Mouse (Mus musculus): ENCODE measurements around the gene Kalrn.
A peak's percentile ranks its signal among the peaks of the same experiment; 100 is the strongest.
"Not testable (repeated sequence)": the region's sequence is repeated elsewhere in the genome, so short reads cannot be mapped to it uniquely, and the experiment has no call there.

The Kalrn gene

DNA sequence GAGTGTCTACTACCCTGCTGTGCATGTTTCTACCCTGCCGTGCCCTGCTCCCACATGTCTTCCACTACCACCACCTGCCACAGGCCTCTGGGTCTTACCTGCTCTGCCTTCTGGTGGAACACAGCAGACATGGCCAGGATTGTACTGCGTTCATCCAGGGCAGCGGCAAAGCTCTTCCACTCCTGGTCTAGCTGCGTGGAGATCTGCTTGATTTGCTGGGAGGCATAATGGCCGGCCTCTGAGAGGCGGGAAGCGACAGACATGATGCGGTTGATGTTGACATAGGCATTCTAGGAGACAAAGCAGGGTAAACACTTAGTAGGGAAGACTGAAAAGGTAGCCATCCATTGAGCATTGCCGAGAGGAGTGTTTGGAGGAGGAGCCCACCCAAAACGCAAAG is 259.3 kb downstream of the Kalrn start:
- DNase-seq (ENCODE audit: low read depth, low spot score), result no peak

DNA sequence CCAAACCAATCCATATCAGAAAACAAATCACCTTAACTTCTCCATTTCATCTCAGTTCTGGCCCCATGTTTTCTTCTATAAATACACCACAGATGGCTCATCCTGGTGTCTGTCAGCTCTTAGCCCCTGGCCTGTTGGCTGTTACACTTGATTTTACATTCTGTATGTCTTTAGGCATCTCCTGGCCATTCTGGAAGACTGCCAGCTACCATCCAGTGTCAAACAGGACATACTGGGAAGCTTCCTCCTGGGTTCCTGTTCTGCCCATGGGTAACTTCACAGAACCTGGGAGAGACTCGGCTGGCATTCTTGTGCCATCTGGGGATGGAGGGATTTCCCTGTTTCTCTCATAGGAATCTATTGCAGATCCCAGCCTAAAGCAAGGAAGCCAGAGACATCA is 261.8 kb downstream of the Kalrn start:
- DNase-seq (ENCODE audit: low read depth, low spot score), result no peak

- DNase-seq (ENCODE audit: low read depth, low spot score), result no peak
Observed at GRCm38 (mm10) chr16:34310363-34310762, 263.0 kb downstream of the Kalrn start.

DNA sequence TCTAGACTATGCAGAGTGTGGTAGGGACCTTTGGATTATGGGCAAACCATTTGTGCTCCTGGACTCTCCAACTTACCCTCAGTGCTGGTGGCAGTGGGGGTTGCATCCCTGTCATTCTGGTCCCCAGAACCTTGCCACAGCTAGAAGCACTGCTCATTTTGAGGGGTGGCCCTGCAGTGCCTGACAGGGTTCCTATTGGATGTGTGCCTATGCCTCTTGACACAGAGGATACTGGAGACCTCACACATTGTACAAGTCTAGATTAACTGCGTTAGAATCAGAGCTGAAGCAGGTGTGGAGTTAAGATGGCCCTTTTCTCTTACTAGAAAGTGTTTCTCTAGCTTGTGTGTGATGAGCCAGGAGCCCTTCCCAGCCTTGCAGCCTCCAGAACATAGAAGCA is 265.0 kb downstream of the Kalrn start:
- DNase-seq (ENCODE audit: low read depth, low spot score), result no peak

DNA sequence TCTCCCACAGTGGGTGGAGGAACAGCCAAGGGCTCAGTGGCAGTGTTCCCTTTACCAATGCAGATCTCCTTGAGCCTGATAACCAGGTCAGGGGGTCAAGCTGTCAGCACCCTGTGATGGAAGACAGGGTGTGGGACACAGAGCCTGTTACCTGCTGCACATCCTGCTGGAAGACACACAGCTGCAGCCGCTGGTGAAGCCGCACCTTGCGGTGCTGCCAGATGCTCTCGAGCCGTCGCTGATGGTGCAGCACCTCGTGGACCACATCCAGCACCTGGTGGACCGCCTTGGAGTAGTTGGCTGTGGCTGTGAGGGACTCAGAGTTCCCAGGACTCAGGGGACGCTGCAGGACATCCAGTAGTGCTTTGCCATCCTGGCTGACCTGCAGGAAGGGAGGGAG is 265.9 kb downstream of the Kalrn start:
- DNase-seq (ENCODE audit: low read depth, low spot score), result no peak

DNA sequence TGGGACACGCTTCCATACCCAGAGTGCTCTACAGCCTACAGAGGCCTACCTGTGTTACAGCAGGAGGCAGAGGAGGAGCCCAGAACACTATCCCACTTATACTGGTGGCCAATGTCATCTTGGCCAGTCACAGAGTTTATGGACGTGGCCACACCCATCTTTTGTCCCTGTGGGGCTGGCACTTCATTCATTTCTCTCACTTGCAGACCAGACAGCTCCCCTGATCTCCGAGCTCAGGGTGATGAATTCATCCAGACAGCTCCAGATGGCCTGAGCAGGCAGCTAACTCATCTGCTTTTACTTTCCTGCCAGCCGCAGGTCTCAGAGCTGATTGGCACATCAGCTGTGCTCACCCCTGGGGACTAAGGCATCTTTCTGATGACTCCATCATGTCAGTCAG is 267.7 kb downstream of the Kalrn start:
- DNase-seq (ENCODE audit: low read depth, low spot score), result no peak

GRCm38 (mm10) chr16:34303818-34304217 is 269.5 kb downstream of the Kalrn start:
- DNase-seq (ENCODE audit: low read depth, low spot score), result not testable (repeated sequence)

GRCm38 (mm10) chr16:34302503-34302902 is 270.8 kb downstream of the Kalrn start:
- DNase-seq (ENCODE audit: low read depth, low spot score), result no peak

- no peak for DNase-seq (ENCODE audit: low read depth, low spot score)
Observed at GRCm38 (mm10) chr16:34302063-34302462, 271.3 kb downstream of the Kalrn start.

DNA sequence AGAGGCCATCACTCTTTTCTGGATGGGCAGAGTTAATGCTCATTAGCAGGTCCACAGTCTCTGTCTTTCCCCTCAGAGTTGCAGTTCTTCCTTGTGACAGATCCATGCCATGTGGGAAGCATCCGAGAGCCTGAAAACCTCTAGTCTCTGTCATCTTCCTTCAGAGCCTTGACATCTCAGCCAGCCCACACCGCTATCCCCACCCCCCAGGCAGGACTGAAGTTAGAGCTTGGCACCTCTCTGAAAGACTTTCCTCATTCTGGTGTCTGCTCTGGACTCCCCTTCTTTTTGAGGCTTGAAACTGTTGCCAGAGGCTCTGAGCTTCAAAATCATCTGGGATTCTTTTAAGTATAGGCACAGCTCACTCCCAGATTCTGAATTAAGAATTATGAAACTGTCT is 274.1 kb downstream of the Kalrn start:
- no peak for DNase-seq (ENCODE audit: low read depth, low spot score)

DNA sequence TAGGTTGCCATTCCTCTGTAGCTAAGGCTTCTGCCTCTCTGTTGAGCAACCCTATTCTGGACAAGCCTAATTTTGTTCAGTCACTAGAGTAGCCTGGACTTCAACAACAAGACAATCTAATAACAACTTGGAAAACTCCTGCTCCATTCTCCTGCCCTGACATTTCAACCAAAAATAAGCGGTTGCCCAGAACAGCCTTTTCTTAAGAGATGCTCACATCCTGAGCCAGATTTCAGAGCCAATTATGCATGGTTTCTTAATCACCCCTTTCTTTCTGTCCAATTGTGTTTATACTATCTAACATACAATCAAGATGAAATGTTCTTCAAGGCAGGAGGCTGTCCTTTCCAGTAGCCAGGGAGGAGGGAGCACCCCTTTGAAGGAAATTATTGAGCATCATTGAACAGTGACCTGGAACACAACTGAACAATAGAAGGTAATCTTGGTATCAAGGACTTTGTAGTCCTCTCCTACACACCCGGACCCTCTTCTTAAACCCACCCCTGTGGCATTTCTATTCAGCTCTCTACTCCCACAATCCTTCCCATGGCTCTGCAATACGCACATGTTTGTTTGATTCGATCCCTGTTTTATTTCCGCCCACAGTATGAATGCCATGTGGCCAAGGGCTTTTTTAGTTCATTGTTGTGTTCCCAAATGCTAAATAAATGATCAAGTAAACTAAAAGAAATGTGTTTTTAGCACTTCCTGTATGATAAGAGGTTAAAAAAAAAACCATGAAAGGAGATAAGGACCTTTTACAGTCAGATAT is 275.2 kb downstream of the Kalrn start:
- DNase-seq (ENCODE audit: low read depth, low spot score), result no peak

- no peak for DNase-seq (ENCODE audit: low read depth, low spot score)
Observed at GRCm38 (mm10) chr16:34294568-34294967, 278.8 kb downstream of the Kalrn start.

DNA sequence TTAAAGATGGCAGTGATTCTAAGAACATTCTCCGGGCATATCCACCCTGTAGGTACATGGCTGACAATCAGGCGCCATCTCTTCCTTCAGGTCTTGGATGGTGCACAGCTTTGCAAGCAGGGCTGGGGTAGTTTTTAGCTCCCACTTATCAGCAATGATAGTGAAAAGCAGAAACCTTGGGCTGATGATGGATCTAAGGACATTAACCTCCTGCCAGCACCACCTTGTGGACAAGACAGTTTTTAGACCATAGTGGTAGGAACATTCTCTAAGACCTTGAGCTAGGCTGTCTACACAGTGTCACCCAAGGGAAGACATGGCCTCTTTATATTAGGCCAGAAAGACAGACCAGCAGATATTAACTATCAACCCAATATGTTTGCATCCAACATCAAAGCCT is 279.7 kb downstream of the Kalrn start:
- no peak for DNase-seq (ENCODE audit: low read depth, low spot score)

DNA sequence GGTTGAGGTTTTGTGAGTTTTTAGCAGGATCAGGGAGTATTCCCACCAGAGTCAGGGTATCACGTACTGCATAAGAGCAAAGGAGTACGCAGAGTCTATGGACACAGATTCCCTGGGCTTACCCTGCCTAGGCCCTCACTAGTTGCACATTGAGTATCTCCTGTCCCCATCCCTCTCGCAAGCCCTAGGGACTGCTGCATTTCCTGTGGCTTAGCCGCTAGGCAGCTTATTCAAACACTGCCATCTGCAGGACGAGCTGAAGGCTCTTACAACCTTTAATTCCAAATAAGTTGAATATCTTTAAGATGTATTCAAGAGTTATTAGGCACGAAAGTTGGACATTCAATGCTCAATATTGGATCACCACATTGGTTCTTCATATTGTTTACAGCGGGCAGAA is 283.7 kb downstream of the Kalrn start:
- no peak for DNase-seq (ENCODE audit: low read depth, low spot score)

DNA sequence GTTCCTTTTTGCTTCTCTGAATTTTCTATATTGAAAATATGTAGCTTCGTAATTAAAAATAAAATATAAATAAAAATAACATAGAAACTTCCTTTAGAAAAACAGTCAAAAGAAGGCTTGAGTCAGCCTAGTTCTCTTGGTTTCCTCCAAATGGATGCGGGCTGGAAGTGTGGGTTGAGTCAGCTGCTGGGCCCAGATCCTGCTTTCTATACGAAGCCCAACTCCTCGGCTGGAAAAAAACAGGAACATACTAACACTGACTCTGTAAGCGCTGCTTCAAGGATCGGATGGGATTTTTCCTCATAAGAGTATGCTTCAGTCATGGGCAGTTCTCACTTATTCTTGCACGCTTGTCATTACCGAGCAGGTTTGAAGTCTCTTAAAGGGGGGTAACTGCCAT is 291.3 kb downstream of the Kalrn start:
- DNase-seq (ENCODE audit: low read depth, low spot score), result no peak

DNA sequence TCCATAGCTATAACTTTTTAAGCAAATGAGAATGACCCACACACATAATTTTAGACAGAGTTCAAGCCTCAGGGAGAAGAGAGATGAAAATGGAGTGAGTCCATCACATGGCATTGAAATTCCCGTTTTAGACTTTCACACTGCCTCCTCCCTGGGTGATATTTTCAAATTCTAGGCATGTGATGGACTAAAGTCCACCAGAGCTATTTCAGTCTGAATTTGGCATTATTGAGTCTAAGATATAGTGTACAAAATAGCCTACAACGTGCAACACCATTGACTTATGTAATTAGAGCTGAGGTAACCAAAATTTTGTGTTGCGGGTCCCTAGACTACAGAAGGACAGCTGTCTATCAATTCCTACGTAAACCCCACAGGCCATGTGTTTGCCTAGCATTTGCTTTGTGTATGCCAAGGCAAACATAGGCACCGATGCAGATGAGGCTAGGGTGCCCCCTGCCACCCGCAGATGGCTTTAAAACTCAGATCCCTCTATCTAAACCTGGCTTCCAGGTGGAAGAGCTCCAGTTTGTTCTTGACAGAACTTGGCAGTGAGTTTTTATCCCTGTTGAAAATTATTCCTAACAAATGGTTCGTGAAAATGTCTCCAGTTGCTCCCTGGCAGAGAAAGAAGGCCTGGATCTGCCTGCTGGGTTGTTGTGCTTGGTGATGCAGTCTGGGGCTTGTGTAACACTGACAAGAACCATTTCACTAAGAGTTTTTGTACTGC is 293.5 kb downstream of the Kalrn start:
- peak; percentile 66 for DNase-seq (ENCODE audit: low read depth, low spot score)

DNA sequence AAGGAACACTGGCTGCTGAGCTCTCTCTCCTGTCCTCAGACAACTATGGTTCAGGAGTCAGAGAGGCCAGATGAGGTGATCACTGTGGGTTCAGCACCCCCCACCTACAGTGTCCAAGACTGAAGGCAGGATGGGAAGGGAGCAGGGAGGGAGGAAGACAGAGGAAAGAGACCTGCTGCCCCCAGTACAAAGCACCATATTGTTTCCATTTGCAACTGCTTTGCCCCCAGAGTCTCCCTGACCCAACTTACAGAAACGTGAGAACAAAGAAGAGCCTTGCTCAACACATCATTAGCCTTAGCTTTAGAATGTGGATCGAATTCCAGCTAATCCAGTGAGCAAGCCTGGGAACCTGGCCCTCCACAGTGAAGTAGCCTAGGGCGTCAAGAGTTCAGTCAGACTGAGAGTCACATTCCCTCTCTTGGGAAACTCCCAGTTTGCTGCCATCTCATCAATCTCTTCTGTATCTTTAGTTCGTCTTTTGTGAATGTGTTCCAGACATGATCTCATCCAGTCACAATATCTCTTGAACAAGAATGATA is 295.0 kb downstream of the Kalrn start:
- DNase-seq (ENCODE audit: low read depth, low spot score), result no peak

DNA sequence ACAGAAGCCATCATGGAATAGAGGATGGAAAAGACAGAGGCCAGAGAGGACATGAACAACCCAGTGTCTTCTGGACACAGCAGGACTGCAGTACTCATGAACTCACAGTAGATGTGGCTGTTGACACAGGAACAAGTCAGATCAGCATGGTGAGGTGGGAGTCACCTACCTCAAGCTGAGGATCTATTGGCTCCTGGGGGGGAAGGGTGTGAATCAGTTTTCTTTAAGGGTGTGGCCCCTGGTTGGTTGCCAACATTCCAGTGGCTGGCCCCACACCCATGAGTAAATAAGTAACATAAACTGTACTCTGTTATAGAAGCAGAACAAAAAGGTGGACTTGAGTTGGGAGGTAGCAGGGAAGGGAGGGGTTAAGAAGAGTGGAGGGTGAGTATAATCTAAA is 298.7 kb downstream of the Kalrn start:
- DNase-seq (ENCODE audit: low read depth, low spot score), result no peak

GRCm38 (mm10) chr16:34271476-34271875 is 301.9 kb downstream of the Kalrn start:
- DNase-seq (ENCODE audit: low read depth, low spot score), result no peak

GRCm38 (mm10) chr16:34270681-34271080 is 302.7 kb downstream of the Kalrn start:
- DNase-seq (ENCODE audit: low read depth, low spot score), result no peak

DNA sequence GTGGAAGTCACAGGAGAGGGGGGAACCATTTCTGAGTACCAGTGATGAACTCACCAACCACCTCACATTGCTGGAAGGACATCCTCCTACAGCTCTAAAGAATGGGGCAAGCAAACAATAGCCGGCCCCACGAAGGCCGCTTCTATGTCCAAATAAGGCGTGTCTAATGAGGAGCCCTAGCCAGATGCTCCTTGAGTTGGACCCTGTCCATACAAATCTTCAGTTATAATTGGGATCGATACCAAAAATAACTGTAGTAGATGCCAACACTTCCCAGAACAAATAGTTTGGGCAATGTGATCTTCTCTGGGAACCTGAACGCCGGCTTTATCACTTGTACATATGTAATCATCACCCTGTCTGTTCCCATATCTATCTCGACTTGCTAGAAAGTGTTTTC is 303.7 kb downstream of the Kalrn start:
- no peak for DNase-seq (ENCODE audit: low read depth, low spot score)

DNA sequence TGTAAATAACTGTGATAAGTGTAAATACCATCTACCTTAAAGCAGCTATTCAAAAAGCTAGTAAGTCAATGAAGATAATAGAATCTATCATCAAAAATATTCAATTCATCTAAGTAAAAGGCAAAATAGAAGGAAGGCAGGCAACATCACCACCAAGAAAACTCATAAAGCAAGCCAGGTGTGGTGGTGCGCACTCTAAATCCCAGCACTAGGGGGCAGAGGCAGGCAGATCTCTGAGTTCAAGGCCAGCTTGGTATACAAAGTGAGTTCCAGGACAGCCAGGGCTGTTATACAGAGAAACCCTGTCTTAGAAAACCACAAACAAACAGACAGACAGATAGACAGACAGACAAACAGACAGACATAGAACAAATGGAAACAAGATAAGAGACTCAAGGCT is 305.6 kb downstream of the Kalrn start:
- no peak for DNase-seq (ENCODE audit: low read depth, low spot score)

DNA sequence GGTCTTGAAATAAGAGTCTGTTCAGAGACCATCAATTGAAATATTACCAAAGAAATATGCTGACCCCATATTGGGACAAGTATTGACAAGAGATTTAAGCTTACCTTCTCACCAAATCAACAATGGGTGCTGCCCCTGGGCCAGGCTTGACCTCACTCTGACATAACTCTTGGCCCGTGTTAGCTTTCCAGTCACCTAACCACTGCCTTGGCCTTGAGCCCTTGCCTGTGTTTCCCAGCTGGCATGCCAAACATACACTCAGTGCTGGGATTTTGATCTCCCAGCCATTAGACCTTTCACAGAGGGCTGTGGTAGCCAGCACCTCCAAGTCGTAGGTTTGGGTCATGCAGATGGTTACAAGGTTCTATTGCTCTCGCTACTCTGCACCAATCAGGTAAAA is 308.7 kb downstream of the Kalrn start:
- DNase-seq (ENCODE audit: low read depth, low spot score), result no peak
